Mouse (Mus musculus): ENCODE results near the gene Dab1. TPM values are rescaled to one million over a fixed set of nuclear protein-coding genes. Genes with fewer than 3 reads are reported as not detected.
A peak's percentile ranks its signal among the peaks of the same experiment; 100 is the strongest.

The Dab1 gene
- polyA plus RNA-seq (2016; fragmentation: Nextera tagmentation; extraction: Ambion mirVana), result 6.3 and 9.8 TPM in 2 replicates

DNA sequence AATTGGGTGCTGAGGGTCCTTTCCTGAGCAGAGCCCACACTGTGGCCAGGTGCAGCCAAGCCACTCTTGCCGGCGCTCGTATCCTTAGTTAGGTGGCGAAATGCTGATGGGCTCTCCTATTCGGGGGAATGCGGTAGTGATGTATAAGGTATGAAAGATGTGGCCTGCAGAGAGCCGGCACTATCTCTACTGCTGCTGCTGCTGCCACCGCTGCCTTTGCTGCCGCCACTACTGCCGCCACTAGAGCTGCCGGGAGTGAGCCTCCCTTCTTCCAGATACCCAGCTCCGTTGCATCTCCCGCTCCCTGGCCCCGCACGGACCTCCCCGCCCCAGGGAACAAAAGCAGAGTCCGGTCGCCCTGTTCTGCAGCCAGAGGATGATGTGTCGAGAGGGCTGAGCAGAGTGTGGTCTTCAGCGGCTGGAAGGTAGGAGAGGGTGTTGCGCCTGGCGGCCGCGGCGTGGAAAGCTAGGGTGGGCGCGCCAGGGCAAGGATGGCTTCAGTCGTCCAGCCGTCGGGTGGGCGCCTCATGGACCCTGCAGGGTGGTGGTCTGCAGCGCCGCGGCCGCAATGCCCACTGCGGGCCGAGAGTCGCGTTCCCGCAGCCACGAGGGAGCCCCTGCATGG lies at the start of gene Dab1:
Dab1 (plus strand) TSS at position 39 of the 625 bp plus-strand sequence.
- no peaks in the 10 kb centered on the region for H3K9me3 ChIP-seq (replicated peaks)
- no peak within 1 kb of the TSS for H3K27ac ChIP-seq
- DNase-seq (ENCODE audit: low spot score), result peak; percentile 62
- under 1% methylated on average over 41 of the region's 41 CpGs for WGBS
- H3K4me3 ChIP-seq, result peak within 1 kb of the TSS; percentile 51
- H3K36me3 ChIP-seq, result no peaks in the 10 kb centered on the region
- peaks cover 18% of the 10 kb centered on the region for H3K4me1 ChIP-seq
- H3K27me3 ChIP-seq (ENCODE audit: low read depth, poor library complexity, severe bottlenecking), result peaks cover 71% of the 10 kb centered on the region

DNA sequence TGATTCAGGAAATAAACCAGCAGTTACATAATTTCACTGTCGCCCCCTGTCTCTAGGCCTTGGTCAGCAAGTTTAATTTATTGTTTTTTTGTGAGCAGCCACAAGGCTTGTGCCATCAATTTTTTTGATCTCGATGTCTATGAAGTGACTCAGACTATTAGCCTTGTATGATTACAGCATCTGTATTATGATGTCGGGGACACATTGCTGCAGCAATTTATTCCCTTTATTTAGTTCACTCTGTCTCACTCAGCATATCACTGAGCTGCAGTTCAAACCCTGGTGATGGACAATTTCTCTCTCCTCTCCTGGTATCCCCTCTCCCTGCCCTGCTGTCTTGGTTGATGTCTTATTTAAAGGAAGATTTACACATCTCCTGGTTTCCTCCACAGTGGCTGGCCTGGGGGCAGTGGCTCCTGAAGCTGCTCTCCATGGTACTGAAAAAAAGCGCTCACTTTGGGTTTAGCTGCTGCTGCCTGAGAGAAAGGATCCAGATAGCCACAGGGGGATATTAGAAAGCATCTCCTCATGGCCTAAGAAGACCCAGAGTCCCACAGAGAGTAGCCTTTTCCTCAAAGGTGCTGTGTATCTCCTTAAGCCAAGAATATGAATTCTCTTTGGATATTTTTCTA lies 47.3 kb upstream of the Dab1 start:
- 69% methylated on average over 4 of the region's 4 CpGs for WGBS
- Histone ChIP-seq H3K4me3 (no peak overlapping the region), H3K4me1 (no peaks in the 10 kb centered on the region), H3K27me3 (ENCODE audit: low read depth, poor library complexity, severe bottlenecking) (no peaks in the 10 kb centered on the region), H3K9me3 (replicated peaks) (no peaks in the 10 kb centered on the region), H3K36me3 (no peaks in the 10 kb centered on the region), H3K27ac (no peak overlapping the region)
- peak; percentile 41 for DNase-seq (ENCODE audit: low spot score)

- Histone ChIP-seq H3K4me3 (no peak overlapping the region), H3K27me3 (ENCODE audit: low read depth, poor library complexity, severe bottlenecking) (no peaks in the 10 kb centered on the region), H3K9me3 (replicated peaks) (no peaks in the 10 kb centered on the region), H3K4me1 (no peaks in the 10 kb centered on the region), H3K36me3 (no peaks in the 10 kb centered on the region), H3K27ac (no peak overlapping the region)
- 83% methylated on average over 2 of the region's 2 CpGs for WGBS
- DNase-seq (ENCODE audit: low spot score), result no peak
Observed at GRCm38 (mm10) chr4:103575556-103575955, 43.6 kb upstream of the Dab1 start.

DNA sequence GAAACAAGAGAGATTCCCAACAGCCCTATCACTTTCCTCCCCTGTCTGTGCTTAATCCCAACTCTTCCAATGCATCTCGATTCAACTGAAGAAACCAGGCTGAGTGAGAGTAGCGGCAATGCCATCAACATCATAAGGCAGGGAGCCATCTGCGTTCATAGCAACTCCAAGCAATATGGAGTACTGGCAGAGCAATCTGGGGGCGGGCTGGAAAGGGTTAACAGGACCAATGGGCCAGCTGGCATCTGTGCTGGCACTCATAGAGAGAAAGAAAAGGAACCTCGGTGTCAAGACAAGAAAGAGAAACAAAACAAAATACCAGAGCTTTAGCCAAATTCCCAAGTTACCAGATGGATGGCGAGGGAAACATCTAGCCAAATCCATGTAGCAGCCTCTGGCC lies 42.9 kb upstream of the Dab1 start:
- no peaks in the 10 kb centered on the region for H3K27me3 ChIP-seq (ENCODE audit: low read depth, poor library complexity, severe bottlenecking)
- H3K9me3 ChIP-seq (replicated peaks), result no peaks in the 10 kb centered on the region
- WGBS, result 86% methylated on average over 6 of the region's 6 CpGs
- no peak overlapping the region for H3K4me3 ChIP-seq
- no peak for DNase-seq (ENCODE audit: low spot score)
- H3K4me1 ChIP-seq, result no peaks in the 10 kb centered on the region
- H3K27ac ChIP-seq, result no peak overlapping the region
- no peaks in the 10 kb centered on the region for H3K36me3 ChIP-seq

DNA sequence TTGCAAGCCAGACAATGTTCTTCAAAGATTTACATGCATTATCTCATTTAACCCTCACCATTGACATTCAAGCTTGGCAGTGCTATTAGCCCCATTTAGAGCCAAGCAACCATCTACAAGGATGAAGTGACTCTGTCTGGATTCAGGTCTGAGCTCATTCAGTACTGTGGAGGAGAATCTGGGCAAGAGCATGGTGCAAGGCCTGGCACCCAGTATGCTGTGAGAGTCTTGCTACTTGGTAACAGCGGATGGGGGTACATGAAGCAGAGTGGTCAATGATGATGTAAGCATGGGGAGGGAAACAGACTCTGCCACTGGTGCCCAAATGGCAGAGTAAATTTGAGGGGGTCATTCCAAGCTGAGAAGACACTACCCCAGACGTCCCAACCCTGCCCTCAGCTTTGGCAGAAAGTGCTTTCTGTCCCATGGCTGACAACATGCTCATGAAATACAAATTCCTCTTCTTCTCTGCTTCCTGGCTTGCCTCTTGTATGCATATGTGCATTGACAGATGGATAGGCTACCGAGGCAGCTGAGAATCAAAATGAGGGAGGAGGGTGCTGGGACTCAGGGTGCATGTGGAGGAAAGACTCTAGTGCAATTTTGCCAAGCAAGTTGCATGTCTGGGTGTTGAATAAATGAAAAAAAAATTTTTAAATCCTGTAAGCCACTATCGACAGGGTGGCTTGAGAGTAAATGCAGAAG lies 41.9 kb upstream of the Dab1 start:
- Histone ChIP-seq H3K27ac (no peak overlapping the region), H3K27me3 (ENCODE audit: low read depth, poor library complexity, severe bottlenecking) (no peaks in the 10 kb centered on the region), H3K4me1 (no peaks in the 10 kb centered on the region), H3K36me3 (no peaks in the 10 kb centered on the region), H3K4me3 (no peak overlapping the region), H3K9me3 (replicated peaks) (no peaks in the 10 kb centered on the region)
- DNase-seq (ENCODE audit: low spot score), result no peak
- WGBS, result 77% methylated on average over 4 of the region's 4 CpGs

DNA sequence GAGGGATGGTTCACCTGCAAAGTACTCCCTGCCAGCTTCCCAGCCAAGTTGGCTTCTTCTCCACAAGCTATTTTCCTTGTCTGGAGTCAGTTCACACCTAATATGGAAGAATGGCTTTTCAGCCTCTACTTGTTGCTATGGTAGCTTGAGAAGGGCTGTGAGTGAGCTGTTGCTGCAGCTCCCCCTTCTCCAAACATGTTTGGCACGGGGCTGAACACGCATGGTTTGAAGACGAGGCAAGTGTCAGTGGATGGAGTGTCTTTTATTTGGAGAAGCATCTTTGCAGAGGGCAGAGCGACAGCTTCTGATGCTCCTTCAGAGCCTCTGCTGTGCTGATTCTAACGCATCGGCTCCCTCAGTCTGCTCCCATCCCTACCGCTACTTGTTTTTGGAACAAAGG lies 41.3 kb upstream of the Dab1 start:
- H3K4me1 ChIP-seq, result no peaks in the 10 kb centered on the region
- 88% methylated on average over 7 of the region's 7 CpGs for WGBS
- H3K27me3 ChIP-seq (ENCODE audit: low read depth, poor library complexity, severe bottlenecking), result no peaks in the 10 kb centered on the region
- no peaks in the 10 kb centered on the region for H3K9me3 ChIP-seq (replicated peaks)
- H3K36me3 ChIP-seq, result no peaks in the 10 kb centered on the region
- no peak overlapping the region for H3K27ac ChIP-seq
- no peak overlapping the region for H3K4me3 ChIP-seq
- DNase-seq (ENCODE audit: low spot score), result no peak

DNA sequence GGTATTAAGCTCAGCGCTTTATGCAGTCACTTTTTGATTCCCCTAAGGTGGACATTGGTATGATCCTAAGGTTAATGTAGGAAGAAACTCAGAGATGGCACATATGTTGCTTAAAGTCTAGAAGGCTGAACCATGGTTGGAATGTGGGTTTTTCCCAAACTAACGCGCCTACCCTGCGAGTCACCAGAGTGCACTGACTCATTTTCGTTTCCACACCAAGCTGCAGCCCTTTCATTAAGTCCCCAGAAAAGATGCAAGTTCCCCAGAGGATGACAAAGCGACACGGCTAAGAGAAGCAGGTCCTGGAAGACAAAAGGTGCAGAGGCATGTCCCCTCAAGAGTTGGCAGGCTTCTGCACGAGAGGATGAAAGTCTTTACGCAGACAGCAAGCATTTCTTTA lies 39.1 kb upstream of the Dab1 start:
- no peak for DNase-seq (ENCODE audit: low spot score)
- 86% methylated on average over 9 of the region's 9 CpGs for WGBS

DNA sequence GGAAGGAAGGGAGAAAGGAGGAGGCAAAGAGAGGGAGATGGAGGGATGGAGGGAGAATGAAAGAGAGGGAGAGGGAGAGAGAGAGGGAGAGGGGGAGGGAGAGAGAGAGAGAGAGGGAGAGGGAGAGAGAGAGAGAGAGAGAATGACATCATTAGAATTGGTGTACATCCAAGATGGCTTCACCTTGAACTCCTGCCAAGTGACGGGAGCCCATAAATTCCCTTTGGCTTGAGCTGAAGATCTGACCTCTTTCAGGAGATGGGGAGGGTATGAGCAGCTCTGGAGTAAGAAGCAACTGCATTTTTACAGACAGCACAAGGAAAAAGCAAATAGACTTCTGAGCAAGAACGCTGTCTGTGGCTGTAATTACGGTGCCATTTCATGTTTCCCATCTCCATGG lies 4.1 kb upstream of the Dab1 start:
- WGBS, result 81% methylated on average over 3 of the region's 3 CpGs

More for the DNA sequence above, 39.1 kb upstream of the Dab1 start:
- Histone ChIP-seq H3K27ac (no peak overlapping the region), H3K27me3 (ENCODE audit: low read depth, poor library complexity, severe bottlenecking) (no peaks in the 10 kb centered on the region), H3K4me1 (no peaks in the 10 kb centered on the region), H3K36me3 (no peaks in the 10 kb centered on the region), H3K9me3 (replicated peaks) (no peaks in the 10 kb centered on the region), H3K4me3 (no peak overlapping the region)

DNA sequence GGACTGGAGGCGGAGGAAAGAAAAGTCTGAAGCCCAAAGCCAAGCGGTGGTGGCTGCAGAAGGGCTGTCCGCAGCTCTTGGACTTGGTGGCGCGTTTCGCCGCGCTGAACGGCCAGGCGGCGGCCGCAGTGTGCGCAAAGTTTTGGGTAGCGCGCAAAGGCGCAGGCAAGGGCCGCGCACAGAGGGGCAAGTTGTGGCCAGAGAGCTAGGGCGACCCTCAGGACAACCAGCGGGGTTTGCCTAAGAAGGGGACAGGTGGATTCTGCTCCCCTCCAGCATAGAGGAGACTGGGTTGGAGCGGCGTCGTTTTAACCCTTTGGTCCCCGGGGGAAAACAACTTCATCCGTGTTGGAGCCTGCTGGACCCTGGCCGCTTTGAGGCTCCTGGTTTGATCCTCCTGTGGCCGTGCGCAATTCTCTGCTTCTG lies 800 bp downstream of the Dab1 start:
- H3K27ac ChIP-seq, result no peak overlapping the region
- H3K27me3 ChIP-seq (ENCODE audit: low read depth, poor library complexity, severe bottlenecking), result peaks cover 71% of the 10 kb centered on the region
- H3K36me3 ChIP-seq, result no peaks in the 10 kb centered on the region
- H3K4me3 ChIP-seq, result peak overlapping the region; percentile 51
- 0% methylated on average over 28 of the region's 28 CpGs for WGBS
- H3K4me1 ChIP-seq, result peaks cover 18% of the 10 kb centered on the region
- DNase-seq (ENCODE audit: low spot score), result no peak
- H3K9me3 ChIP-seq (replicated peaks), result no peaks in the 10 kb centered on the region

More for the DNA sequence above, 4.1 kb upstream of the Dab1 start:
- no peak for DNase-seq (ENCODE audit: low spot score)
- H3K27me3 ChIP-seq (ENCODE audit: low read depth, poor library complexity, severe bottlenecking), result peaks cover 34% of the 10 kb centered on the region
- H3K4me1 ChIP-seq, result peaks cover 9% of the 10 kb centered on the region
- H3K27ac ChIP-seq, result no peak overlapping the region
- H3K9me3 ChIP-seq (replicated peaks), result no peaks in the 10 kb centered on the region
- no peak overlapping the region for H3K4me3 ChIP-seq
- H3K36me3 ChIP-seq, result no peaks in the 10 kb centered on the region

GRCm38 (mm10) chr4:103620590-103621155 lies 1.5 kb downstream of the Dab1 start:
- Histone ChIP-seq H3K27me3 (ENCODE audit: low read depth, poor library complexity, severe bottlenecking) (peaks cover 71% of the 10 kb centered on the region), H3K27ac (no peak overlapping the region)
- 16% methylated on average over 18 of the region's 18 CpGs for WGBS

GRCm38 (mm10) chr4:103621586-103621985 lies 2.4 kb downstream of the Dab1 start:
- H3K27me3 ChIP-seq (ENCODE audit: low read depth, poor library complexity, severe bottlenecking), result peaks cover 71% of the 10 kb centered on the region
- no peak overlapping the region for H3K4me3 ChIP-seq
- DNase-seq (ENCODE audit: low spot score), result no peak
- no peak overlapping the region for H3K27ac ChIP-seq
- WGBS, result 17% methylated on average over 5 of the region's 5 CpGs
- no peaks in the 10 kb centered on the region for H3K9me3 ChIP-seq (replicated peaks)
- H3K4me1 ChIP-seq, result peaks cover 18% of the 10 kb centered on the region
- no peaks in the 10 kb centered on the region for H3K36me3 ChIP-seq

More at GRCm38 (mm10) chr4:103620590-103621155, 1.5 kb downstream of the Dab1 start:
- DNase-seq (ENCODE audit: low spot score), result no peak
- H3K9me3 ChIP-seq (replicated peaks), result no peaks in the 10 kb centered on the region
- H3K4me1 ChIP-seq, result peaks cover 18% of the 10 kb centered on the region
- H3K4me3 ChIP-seq, result peak overlapping the region; percentile 51; the same call in 1 of the 2 replicates
- no peaks in the 10 kb centered on the region for H3K36me3 ChIP-seq

DNA sequence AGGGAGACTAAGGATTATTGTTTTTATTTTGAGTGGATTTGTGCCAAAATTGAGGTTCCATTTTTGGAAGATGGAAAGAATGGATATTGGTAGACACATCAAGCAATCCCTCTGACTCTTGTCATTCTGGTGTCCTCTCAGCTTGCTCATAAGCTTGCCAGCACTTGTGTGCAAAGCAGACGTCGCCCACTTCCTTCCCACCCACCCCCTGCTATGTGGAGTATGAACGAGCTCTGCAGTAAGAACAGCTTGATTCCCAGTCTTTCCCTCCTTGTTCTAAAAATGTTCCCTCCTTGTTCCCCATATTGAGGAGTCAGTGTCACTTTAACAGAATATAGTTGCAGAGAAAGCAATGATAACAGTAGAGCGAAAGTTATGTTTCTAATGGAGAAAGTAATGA lies 11.0 kb downstream of the Dab1 start:
- Histone ChIP-seq H3K36me3 (no peaks in the 10 kb centered on the region), H3K9me3 (replicated peaks) (no peaks in the 10 kb centered on the region), H3K4me1 (peaks cover 7% of the 10 kb centered on the region), H3K27me3 (ENCODE audit: low read depth, poor library complexity, severe bottlenecking) (0 out of 2 replicates have a peak, but pooled peaks cover 3% of the 10 kb centered on the region), H3K27ac (no peak overlapping the region), H3K4me3 (no peak overlapping the region)
- no peak for DNase-seq (ENCODE audit: low spot score)
- WGBS, result 80% methylated on average over 4 of the region's 4 CpGs

Data from limb, embryonic 10.5 days (tissue).